ENCODE assay signal across 8 mouse cellular contexts in the genomic region with DNA sequence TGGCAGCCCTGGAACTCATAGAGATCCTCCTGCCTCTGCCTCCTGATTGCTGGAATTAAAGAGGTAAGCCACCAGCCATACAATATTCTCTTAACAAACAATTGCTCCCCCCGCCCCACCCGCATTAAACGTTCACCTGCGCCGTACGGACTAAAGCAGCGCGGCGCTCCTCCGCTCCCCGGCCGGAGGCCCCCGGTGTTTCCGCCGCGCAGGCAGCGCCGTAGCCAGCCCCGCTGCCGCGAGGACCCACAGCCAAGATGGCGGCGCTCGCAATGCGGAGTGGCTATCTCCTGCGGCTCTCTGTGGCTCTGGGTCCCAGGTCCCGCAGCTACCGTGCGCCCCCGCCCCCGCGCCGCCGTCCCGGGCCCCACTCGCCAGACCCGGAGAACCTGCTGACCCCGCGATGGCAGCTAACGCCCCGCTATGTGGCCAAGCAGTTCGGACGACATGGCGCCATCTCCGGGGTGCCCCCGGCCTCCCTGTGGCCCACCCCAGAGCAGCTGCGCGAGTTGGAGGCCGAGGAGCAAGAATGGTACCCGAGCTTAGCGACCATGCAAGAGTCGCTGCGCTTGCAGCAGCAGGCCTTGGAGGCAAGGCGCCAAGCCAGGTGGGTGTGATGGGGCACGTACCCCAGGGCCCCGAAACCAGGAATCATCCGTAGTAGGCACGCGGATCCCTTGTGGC. TPM values are rescaled to one million over a fixed set of nuclear protein-coding genes. Genes with fewer than 3 reads are reported as not detected.
A peak's percentile ranks its signal among the peaks of the same experiment; 100 is the strongest.
DNase-seq lines count a peak whose midpoint lies in the region; ATAC-seq and TF ChIP-seq lines count a peak whose summit lies in the region.

No protein-coding gene starts in this region.

- H3K36me3 ChIP-seq in forebrain, embryonic 10.5 days (replicated peaks) = peaks cover 39% of the 10 kb centered on the region
- H3K36me3 ChIP-seq in heart, embryonic 14.5 days (ENCODE audit: control insufficient read depth, insufficient read depth, low read length) = peaks cover 36% of the 10 kb centered on the region
- peaks cover 32% of the 10 kb centered on the region for H3K36me3 ChIP-seq in kidney, postnatal 0 days (ENCODE audit: insufficient read depth, low read length)
- H3K36me3 ChIP-seq in liver, embryonic 14.5 days (replicated peaks; ENCODE audit: control insufficient read depth, insufficient read depth, low read depth) = peaks cover 36% of the 10 kb centered on the region
- H3K36me3 ChIP-seq in stomach, embryonic 14.5 days (ENCODE audit: control insufficient read depth, insufficient read depth, low read length) = peaks cover 34% of the 10 kb centered on the region

- 1% methylated on average over 59 of the region's 59 CpGs for WGBS in forebrain, embryonic 10.5 days
- WGBS in heart, embryonic 14.5 days = under 1% methylated on average over 59 of the region's 59 CpGs
- 1% methylated on average over 59 of the region's 59 CpGs for WGBS in kidney, postnatal 0 days
- WGBS in liver, embryonic 14.5 days (ENCODE audit: insufficient replicate concordance) = under 1% methylated on average over 59 of the region's 59 CpGs
- WGBS in stomach, embryonic 14.5 days = 1% methylated on average over 59 of the region's 59 CpGs

- peak overlapping the region; percentile 73 for H3K4me2 ChIP-seq in heart, embryonic 14.5 days (ENCODE audit: low read length)
- H3K4me2 ChIP-seq in kidney, postnatal 0 days (ENCODE audit: low read length) = peak overlapping the region; percentile 65
- peak overlapping the region; percentile 84 for H3K4me2 ChIP-seq in liver, embryonic 14.5 days (ENCODE audit: low read depth)
- H3K4me2 ChIP-seq in stomach, embryonic 14.5 days (replicated peaks; ENCODE audit: low read depth, low read length) = peak overlapping the region; percentile 51

- no peaks in the 10 kb centered on the region for H3K9me3 ChIP-seq in forebrain, embryonic 10.5 days
- no peaks in the 10 kb centered on the region for H3K9me3 ChIP-seq in heart, embryonic 14.5 days (ENCODE audit: control insufficient read depth, low read length)
- H3K9me3 ChIP-seq in kidney, postnatal 0 days (replicated peaks; ENCODE audit: low read length) = no peaks in the 10 kb centered on the region
- H3K9me3 ChIP-seq in liver, embryonic 14.5 days (ENCODE audit: control insufficient read depth, low read length) = no peaks in the 10 kb centered on the region
- H3K9me3 ChIP-seq in stomach, embryonic 14.5 days (ENCODE audit: control insufficient read depth, low read depth, low read length) = no peaks in the 10 kb centered on the region

- peak; percentile 84 for ATAC-seq in CD4-positive, CD25-positive, alpha-beta regulatory T cell, adult 4 months
- peak; percentile 54 for ATAC-seq in heart, embryonic 14.5 days (ENCODE audit: insufficient number of reproducible peaks, insufficient read depth, low FRiP score, low read depth)
- ATAC-seq in kidney, postnatal 0 days (replicated peaks; ENCODE audit: low FRiP score, low read depth) = peak; percentile 38
- peak; percentile 84 for ATAC-seq in liver, embryonic 14.5 days (ENCODE audit: insufficient read depth)
- ATAC-seq in stomach, embryonic 14.5 days (ENCODE audit: insufficient number of reproducible peaks, insufficient read depth, low FRiP score, low read depth) = peak; percentile 66

- H3K4me1 ChIP-seq in brown adipose tissue, adult 24 weeks (ENCODE audit: control insufficient read depth, insufficient read depth, insufficient read length, low read length) = no peaks in the 10 kb centered on the region
- H3K4me1 ChIP-seq in forebrain, embryonic 10.5 days = peaks cover 34% of the 10 kb centered on the region
- H3K4me1 ChIP-seq in heart, embryonic 14.5 days (ENCODE audit: control insufficient read depth in 2 of 2, insufficient read depth in 2 of 2, low read length in 2 of 2) = peaks cover 10 to 21% of the 10 kb centered on the region in 2 experiments
- no peaks in the 10 kb centered on the region for H3K4me1 ChIP-seq in kidney, postnatal 0 days (replicated peaks; ENCODE audit: insufficient read depth, low read length)
- H3K4me1 ChIP-seq in liver, embryonic 14.5 days (replicated peaks; ENCODE audit: control insufficient read depth in 2 of 2, insufficient read depth in 2 of 2, low read length in 1 of 2) = peaks cover 27 to 46% of the 10 kb centered on the region in 2 experiments
- H3K4me1 ChIP-seq in stomach, embryonic 14.5 days (ENCODE audit: control insufficient read depth, insufficient read depth, low read length) = peaks cover 21% of the 10 kb centered on the region

- peak overlapping the region; percentile 86 for H3K4me3 ChIP-seq in brown adipose tissue, adult 24 weeks (ENCODE audit: insufficient read depth, low read depth, low read length)
- H3K4me3 ChIP-seq in forebrain, embryonic 10.5 days = peak overlapping the region; percentile 93
- H3K4me3 ChIP-seq in heart, embryonic 14.5 days (ENCODE audit: control insufficient read depth in 1 of 2, insufficient read depth in 1 of 2, low read depth in 1 of 2, low read length in 2 of 2) = peak overlapping the region; percentile 96
- H3K4me3 ChIP-seq in kidney, postnatal 0 days (replicated peaks; ENCODE audit: low read depth, low read length) = peak overlapping the region; percentile 95
- peak overlapping the region; percentile 88 to 94 for H3K4me3 ChIP-seq in liver, embryonic 14.5 days (ENCODE audit: insufficient read depth in 1 of 2, low read depth in 2 of 2, low read length in 2 of 2)
- peak overlapping the region; percentile 99 for H3K4me3 ChIP-seq in stomach, embryonic 14.5 days (ENCODE audit: low read depth, low read length)

- no peak for TF ChIP-seq CTCF in kidney, postnatal 0 days (IDR thresholded peaks at IDR 0.05; ENCODE audit: low read depth)
- TF ChIP-seq CTCF in liver, embryonic 14.5 days (IDR thresholded peaks at IDR 0.05; ENCODE audit: low read depth) = no peak

- TF ChIP-seq EP300 in liver, embryonic 14.5 days (IDR thresholded peaks at IDR 0.05; ENCODE audit: low read depth) = 0 out of 2 replicates have a peak, but pooled peaks have one; percentile 26

- DNase-seq in forebrain, embryonic 10.5 days (ENCODE audit: extremely low spot score, low spot score) = peak; percentile 83
- DNase-seq in kidney, postnatal 0 days (ENCODE audit: low spot score) = peak; percentile 75
- DNase-seq in liver, embryonic 14.5 days (ENCODE audit: low read depth in 3 of 3, low spot score in 3 of 3) = peak; percentile 66 to 72 (median 70)
- DNase-seq in natural killer cell, adult 2 months (ENCODE audit: low spot score in 2 of 2) = peak; percentile 72 to 78

- H3K27me3 ChIP-seq in forebrain, embryonic 10.5 days (ENCODE audit: poor library complexity, severe bottlenecking) = no peaks in the 10 kb centered on the region
- no peaks in the 10 kb centered on the region for H3K27me3 ChIP-seq in heart, embryonic 14.5 days (ENCODE audit: control insufficient read depth, insufficient read depth, low read length)
- no peaks in the 10 kb centered on the region for H3K27me3 ChIP-seq in kidney, postnatal 0 days (ENCODE audit: insufficient read depth, low read length)
- no peaks in the 10 kb centered on the region for H3K27me3 ChIP-seq in liver, embryonic 14.5 days (ENCODE audit: control insufficient read depth, insufficient read depth, low read length)
- H3K27me3 ChIP-seq in stomach, embryonic 14.5 days (ENCODE audit: control insufficient read depth, insufficient read depth, low read length) = no peaks in the 10 kb centered on the region

- peak overlapping the region; percentile 72 for H3K27ac ChIP-seq in brown adipose tissue, adult 24 weeks (replicated peaks; ENCODE audit: low read depth, low read length)
- peak overlapping the region; percentile 100 for H3K27ac ChIP-seq in forebrain, embryonic 10.5 days
- peak overlapping the region; percentile 91 for H3K27ac ChIP-seq in heart, embryonic 14.5 days (replicated peaks in 1 of 2; ENCODE audit: control insufficient read depth in 1 of 2, insufficient read depth in 1 of 2, low read depth in 2 of 2, low read length in 2 of 2)
- H3K27ac ChIP-seq in kidney, postnatal 0 days = peak overlapping the region; percentile 94
- peak overlapping the region; percentile 90 for H3K27ac ChIP-seq in liver, embryonic 14.5 days
- peak overlapping the region; percentile 93 for H3K27ac ChIP-seq in stomach, embryonic 14.5 days (ENCODE audit: low read length)

- H3K9ac ChIP-seq in heart, embryonic 14.5 days (ENCODE audit: low read length) = peak overlapping the region; percentile 96
- H3K9ac ChIP-seq in kidney, postnatal 0 days (ENCODE audit: low read depth, low read length) = peak overlapping the region; percentile 96
- peak overlapping the region; percentile 96 for H3K9ac ChIP-seq in liver, embryonic 14.5 days (replicated peaks)
- peak overlapping the region; percentile 92 for H3K9ac ChIP-seq in stomach, embryonic 14.5 days (replicated peaks; ENCODE audit: low read depth, low read length)

RNA-seq across cellular contexts. Expression of gene Gadd45gip1, which starts 0.9 kb away (rescaled TPM):
- polyA plus RNA-seq in CD4-positive, CD25-positive, alpha-beta regulatory T cell, adult 4 months (2017; shearing (Covaris generic)) = 10 to 100 TPM; 14.3 to 16.4 TPM
- polyA plus RNA-seq in brown adipose tissue, adult 24 weeks (2012; ENCODE audit: insufficient read depth, insufficient read length, missing spikeins) = 32.2 and 37.2 TPM in 2 replicates
- 49.1 and 49.6 TPM in 2 replicates for polyA plus RNA-seq in forebrain, embryonic 10.5 days (2016; fragmentation: Nextera tagmentation; extraction: Ambion mirVana)
- 49.9 and 53.0 TPM in 2 replicates for polyA plus RNA-seq in heart, embryonic 14.5 days (2014; fragmentation: Nextera tagmentation; extraction: Ambion mirVana)
- 51.0 and 54.3 TPM in 2 replicates for polyA plus RNA-seq in kidney, postnatal 0 days (2015; fragmentation: Nextera tagmentation; extraction: Ambion mirVana)
- 24.4 and 31.0 TPM in 2 replicates for polyA plus RNA-seq in liver, embryonic 14.5 days (2012; rRNA removed)
- 50.2 and 55.7 TPM in 2 replicates for polyA plus RNA-seq in liver, embryonic 14.5 days (2014; fragmentation: Nextera tagmentation; extraction: Ambion mirVana)
- polyA plus RNA-seq in stomach, embryonic 14.5 days (2014; fragmentation: Nextera tagmentation; extraction: Ambion mirVana) = 49.5 and 50.5 TPM in 2 replicates

RNA-seq across cellular contexts. Expression of gene Rad23a, which starts 8.3 kb away (rescaled TPM):
- polyA plus RNA-seq in CD4-positive, CD25-positive, alpha-beta regulatory T cell, adult 4 months (2017; shearing (Covaris generic)) = 100 to 1,000 TPM; 139 to 160 TPM
- polyA plus RNA-seq in brown adipose tissue, adult 24 weeks (2012; ENCODE audit: insufficient read depth, insufficient read length, missing spikeins) = 73.3 and 79.3 TPM in 2 replicates
- 130 and 137 TPM in 2 replicates for polyA plus RNA-seq in forebrain, embryonic 10.5 days (2016; fragmentation: Nextera tagmentation; extraction: Ambion mirVana)
- polyA plus RNA-seq in heart, embryonic 14.5 days (2014; fragmentation: Nextera tagmentation; extraction: Ambion mirVana) = 122 and 125 TPM in 2 replicates
- polyA plus RNA-seq in kidney, postnatal 0 days (2015; fragmentation: Nextera tagmentation; extraction: Ambion mirVana) = 97.1 and 98.9 TPM in 2 replicates
- polyA plus RNA-seq in liver, embryonic 14.5 days (2012; rRNA removed) = 139 and 184 TPM in 2 replicates
- 258 and 279 TPM in 2 replicates for polyA plus RNA-seq in liver, embryonic 14.5 days (2014; fragmentation: Nextera tagmentation; extraction: Ambion mirVana)
- 119 and 125 TPM in 2 replicates for polyA plus RNA-seq in stomach, embryonic 14.5 days (2014; fragmentation: Nextera tagmentation; extraction: Ambion mirVana)

RNA-seq across cellular contexts. Expression of gene Dand5, which starts 9.6 kb away (rescaled TPM):
- polyA plus RNA-seq in CD4-positive, CD25-positive, alpha-beta regulatory T cell, adult 4 months (2017; shearing (Covaris generic)) = 1 to 10 TPM; 4.9 to 7.6 TPM
- polyA plus RNA-seq in brown adipose tissue, adult 24 weeks (2012; ENCODE audit: insufficient read depth, insufficient read length, missing spikeins) = 7.2 and 9.4 TPM in 2 replicates
- 2.9 and 3.5 TPM in 2 replicates for polyA plus RNA-seq in forebrain, embryonic 10.5 days (2016; fragmentation: Nextera tagmentation; extraction: Ambion mirVana)
- 5.9 and 6.6 TPM in 2 replicates for polyA plus RNA-seq in heart, embryonic 14.5 days (2014; fragmentation: Nextera tagmentation; extraction: Ambion mirVana)
- 7.0 and 7.4 TPM in 2 replicates for polyA plus RNA-seq in kidney, postnatal 0 days (2015; fragmentation: Nextera tagmentation; extraction: Ambion mirVana)
- polyA plus RNA-seq in liver, embryonic 14.5 days (2012; rRNA removed) = 1.9 TPM in 2 replicates
- polyA plus RNA-seq in liver, embryonic 14.5 days (2014; fragmentation: Nextera tagmentation; extraction: Ambion mirVana) = 2.5 and 2.7 TPM in 2 replicates
- polyA plus RNA-seq in stomach, embryonic 14.5 days (2014; fragmentation: Nextera tagmentation; extraction: Ambion mirVana) = 7.1 and 7.6 TPM in 2 replicates

RNA-seq across cellular contexts. Expression of gene Calr, which starts 14.6 kb away (rescaled TPM):
- polyA plus RNA-seq in CD4-positive, CD25-positive, alpha-beta regulatory T cell, adult 4 months (2017; shearing (Covaris generic)) = 100 to 1,000 TPM; 250 to 281 TPM
- polyA plus RNA-seq in brown adipose tissue, adult 24 weeks (2012; ENCODE audit: insufficient read depth, insufficient read length, missing spikeins) = 211 and 306 TPM in 2 replicates
- 735 and 764 TPM in 2 replicates for polyA plus RNA-seq in forebrain, embryonic 10.5 days (2016; fragmentation: Nextera tagmentation; extraction: Ambion mirVana)
- polyA plus RNA-seq in heart, embryonic 14.5 days (2014; fragmentation: Nextera tagmentation; extraction: Ambion mirVana) = 500 and 527 TPM in 2 replicates
- polyA plus RNA-seq in kidney, postnatal 0 days (2015; fragmentation: Nextera tagmentation; extraction: Ambion mirVana) = 644 and 753 TPM in 2 replicates
- 144 and 262 TPM in 2 replicates for polyA plus RNA-seq in liver, embryonic 14.5 days (2012; rRNA removed)
- polyA plus RNA-seq in liver, embryonic 14.5 days (2014; fragmentation: Nextera tagmentation; extraction: Ambion mirVana) = 348 and 351 TPM in 2 replicates
- polyA plus RNA-seq in stomach, embryonic 14.5 days (2014; fragmentation: Nextera tagmentation; extraction: Ambion mirVana) = 669 and 791 TPM in 2 replicates

RNA-seq across cellular contexts. Expression of gene Farsa, which starts 24.6 kb away (rescaled TPM):
- polyA plus RNA-seq in CD4-positive, CD25-positive, alpha-beta regulatory T cell, adult 4 months (2017; shearing (Covaris generic)) = 100 to 1,000 TPM in 1 of 2 experiments, 10 to 100 TPM in 1; 67.4 to 122 TPM
- 11.3 and 14.4 TPM in 2 replicates for polyA plus RNA-seq in brown adipose tissue, adult 24 weeks (2012; ENCODE audit: insufficient read depth, insufficient read length, missing spikeins)
- polyA plus RNA-seq in forebrain, embryonic 10.5 days (2016; fragmentation: Nextera tagmentation; extraction: Ambion mirVana) = 143 and 144 TPM in 2 replicates
- polyA plus RNA-seq in heart, embryonic 14.5 days (2014; fragmentation: Nextera tagmentation; extraction: Ambion mirVana) = 47.6 and 50.7 TPM in 2 replicates
- 68.2 and 74.7 TPM in 2 replicates for polyA plus RNA-seq in kidney, postnatal 0 days (2015; fragmentation: Nextera tagmentation; extraction: Ambion mirVana)
- polyA plus RNA-seq in liver, embryonic 14.5 days (2012; rRNA removed) = 53.5 and 54.8 TPM in 2 replicates
- polyA plus RNA-seq in liver, embryonic 14.5 days (2014; fragmentation: Nextera tagmentation; extraction: Ambion mirVana) = 45.8 and 48.7 TPM in 2 replicates
- 83.7 and 88.9 TPM in 2 replicates for polyA plus RNA-seq in stomach, embryonic 14.5 days (2014; fragmentation: Nextera tagmentation; extraction: Ambion mirVana)

Comparison
In these comparisons a context has a peak if more than half of its experiments do, and no peak if none do; other contexts are left out.
1. Peak in every context shown above with its lines: DNase-seq, ATAC-seq, H3K4me3 ChIP-seq and H3K27ac ChIP-seq.